Mouse (Mus musculus): ENCODE data around the gene Gm10309.

Gene Gm10309

GRCm38 (mm10) chr17:86505183-86505631 lies at the start of gene Gm10309:
Gene Gm10309 (minus strand): TSS chr17:86505232.
- no peak for TF ChIP-seq GATA4 (IDR thresholded peaks at IDR 0.05; ENCODE audit: insufficient replicate concordance, low read length)

GRCm38 (mm10) chr17:86551995-86552394 lies 47.0 kb upstream of the Gm10309 start:
- no peak for TF ChIP-seq GATA4 (IDR thresholded peaks at IDR 0.05; ENCODE audit: insufficient replicate concordance, low read length)

- TF ChIP-seq GATA4 (IDR thresholded peaks at IDR 0.05; ENCODE audit: insufficient replicate concordance, low read length), result no peak
These were observed 46.5 kb upstream of the Gm10309 start for GRCm38 (mm10) chr17:86551561-86551960.

- TF ChIP-seq GATA4 (IDR thresholded peaks at IDR 0.05; ENCODE audit: insufficient replicate concordance, low read length), result peak; percentile 18; the same call in 1 of the 2 replicates
These were observed 44.1 kb upstream of the Gm10309 start for GRCm38 (mm10) chr17:86549128-86549527.

- no peak for TF ChIP-seq GATA4 (IDR thresholded peaks at IDR 0.05; ENCODE audit: insufficient replicate concordance, low read length)
These were observed 41.5 kb upstream of the Gm10309 start for GRCm38 (mm10) chr17:86546529-86546928.

- no peak for TF ChIP-seq GATA4 (IDR thresholded peaks at IDR 0.05; ENCODE audit: insufficient replicate concordance, low read length)
These were observed 34.9 kb upstream of the Gm10309 start for GRCm38 (mm10) chr17:86539881-86540430.

GRCm38 (mm10) chr17:86535827-86536656 lies 31.0 kb upstream of the Gm10309 start:
- no peak for TF ChIP-seq GATA4 (IDR thresholded peaks at IDR 0.05; ENCODE audit: insufficient replicate concordance, low read length)

GRCm38 (mm10) chr17:86535096-86535495 lies 30.1 kb upstream of the Gm10309 start:
- TF ChIP-seq GATA4 (IDR thresholded peaks at IDR 0.05; ENCODE audit: insufficient replicate concordance, low read length), result no peak

- TF ChIP-seq GATA4 (IDR thresholded peaks at IDR 0.05; ENCODE audit: insufficient replicate concordance, low read length), result no peak
These were observed 28.5 kb upstream of the Gm10309 start for GRCm38 (mm10) chr17:86533549-86533851.

GRCm38 (mm10) chr17:86532783-86533548 lies 27.9 kb upstream of the Gm10309 start:
- no peak for TF ChIP-seq GATA4 (IDR thresholded peaks at IDR 0.05; ENCODE audit: insufficient replicate concordance, low read length)

GRCm38 (mm10) chr17:86531231-86531630 lies 26.2 kb upstream of the Gm10309 start:
- no peak for TF ChIP-seq GATA4 (IDR thresholded peaks at IDR 0.05; ENCODE audit: insufficient replicate concordance, low read length)

- TF ChIP-seq GATA4 (IDR thresholded peaks at IDR 0.05; ENCODE audit: insufficient replicate concordance, low read length), result no peak
These were observed 24.4 kb upstream of the Gm10309 start for GRCm38 (mm10) chr17:86529411-86529810.

- no peak for TF ChIP-seq GATA4 (IDR thresholded peaks at IDR 0.05; ENCODE audit: insufficient replicate concordance, low read length)
These were observed 24.0 kb upstream of the Gm10309 start for GRCm38 (mm10) chr17:86529003-86529402.

- no peak for TF ChIP-seq GATA4 (IDR thresholded peaks at IDR 0.05; ENCODE audit: insufficient replicate concordance, low read length)
These were observed 22.3 kb upstream of the Gm10309 start for GRCm38 (mm10) chr17:86527298-86527697.

GRCm38 (mm10) chr17:86526016-86526415 lies 21.0 kb upstream of the Gm10309 start:
- no peak for TF ChIP-seq GATA4 (IDR thresholded peaks at IDR 0.05; ENCODE audit: insufficient replicate concordance, low read length)

- TF ChIP-seq GATA4 (IDR thresholded peaks at IDR 0.05; ENCODE audit: insufficient replicate concordance, low read length), result no peak; the same call in 1 of the 2 replicates
These were observed 20.0 kb upstream of the Gm10309 start for GRCm38 (mm10) chr17:86525075-86525474.
